Mouse (Mus musculus): ENCODE measurements at regions not wholly inside any gene's neighbourhood (a gene's known extent, or its start where the extent isn't known, plus 50 kb on each side); places are given as distances from the start of the nearest gene placed in this dataset.
A peak's percentile ranks its signal among the peaks of the same experiment; 100 is the strongest.

- no peak for DNase-seq
These were observed 136.9 kb downstream of the Tle3 start for GRCm38 (mm10) chr9:61509091-61509490.

- DNase-seq, result no peak
These were observed 128.7 kb downstream of the Tle3 start for GRCm38 (mm10) chr9:61500851-61501250.

- DNase-seq, result no peak
These were observed 120.7 kb downstream of the Tle3 start for GRCm38 (mm10) chr9:61492896-61493295.

DNA sequence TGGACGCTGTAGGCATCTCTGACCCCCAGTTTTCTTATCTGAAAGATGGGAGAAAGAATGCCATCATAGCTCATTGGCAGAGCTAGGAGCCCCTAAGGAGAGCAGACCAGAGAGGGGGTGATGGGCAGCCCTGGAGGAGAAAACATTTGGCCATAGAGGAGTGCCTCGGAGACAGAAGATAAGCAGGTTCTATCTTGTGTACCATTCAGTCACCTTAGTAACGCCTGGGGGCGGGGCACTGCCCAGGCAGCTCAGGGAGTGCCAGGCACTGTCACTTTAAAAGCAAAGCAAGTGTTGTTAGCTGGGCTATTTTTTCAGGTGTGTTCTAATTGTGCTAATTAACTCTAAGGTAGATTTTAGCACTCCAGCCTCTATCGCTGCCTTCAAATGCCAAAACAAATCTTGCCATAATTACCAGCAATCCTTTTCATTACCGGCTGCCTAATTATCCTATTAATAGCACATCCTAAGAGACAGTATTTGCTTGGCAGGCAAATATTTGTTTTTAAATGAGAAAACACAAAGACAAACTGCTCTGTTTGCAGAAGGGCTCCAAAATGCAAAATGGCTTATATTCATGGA, 119.1 kb downstream of the Tle3 start:
- DNase-seq, result no peak

- peak; percentile 70 for DNase-seq
These were observed 117.8 kb downstream of the Tle3 start for GRCm38 (mm10) chr9:61489983-61490382.

DNA sequence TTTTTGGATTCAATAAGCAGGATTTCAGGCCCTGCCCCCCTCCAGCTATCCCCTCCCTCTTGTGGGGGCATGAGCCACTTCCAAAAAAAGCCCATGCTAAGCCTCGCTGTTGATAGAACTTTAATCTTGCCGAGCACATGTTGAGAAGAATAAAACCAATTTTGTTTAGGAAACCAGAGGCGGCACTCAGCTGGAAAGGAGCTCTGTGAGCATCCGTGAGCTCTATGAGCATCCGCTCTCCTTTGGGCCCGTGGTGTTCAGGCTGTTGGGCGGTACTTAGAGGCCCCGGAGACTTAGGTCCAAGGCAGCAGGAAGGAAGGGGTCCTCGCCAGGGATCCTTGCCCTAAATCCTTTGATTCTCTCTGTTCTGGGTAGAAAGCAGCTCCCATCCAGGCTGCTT, 117.0 kb downstream of the Tle3 start:
- DNase-seq, result no peak

DNA sequence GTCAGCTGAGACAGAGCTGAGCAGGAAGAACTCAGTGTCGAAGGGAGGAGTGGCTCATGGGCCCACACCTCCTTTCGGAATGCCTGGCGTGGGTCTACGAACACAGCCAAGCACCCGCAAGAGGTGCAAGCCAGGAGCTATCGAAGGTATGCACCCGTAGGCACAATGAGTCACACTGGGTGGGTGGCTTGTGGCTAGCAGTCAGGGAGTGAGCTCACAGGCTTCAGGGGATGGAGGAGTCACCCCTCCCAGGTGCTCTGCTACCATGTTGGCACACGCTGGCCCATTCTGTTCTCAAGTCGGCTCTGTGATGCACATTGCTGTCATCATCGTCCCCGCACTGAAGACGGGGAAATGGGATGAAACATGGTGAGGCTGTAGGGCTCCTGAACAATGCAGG, 115.7 kb downstream of the Tle3 start:
- no peak for DNase-seq

- no peak for DNase-seq
These were observed 115.0 kb downstream of the Tle3 start for GRCm38 (mm10) chr9:61487146-61487545.

GRCm38 (mm10) chr9:61484391-61484790, 112.2 kb downstream of the Tle3 start:
- peak; percentile 25 for DNase-seq

- peak; percentile 53 for DNase-seq
These were observed 107.5 kb downstream of the Tle3 start for GRCm38 (mm10) chr9:61479626-61480025.

DNA sequence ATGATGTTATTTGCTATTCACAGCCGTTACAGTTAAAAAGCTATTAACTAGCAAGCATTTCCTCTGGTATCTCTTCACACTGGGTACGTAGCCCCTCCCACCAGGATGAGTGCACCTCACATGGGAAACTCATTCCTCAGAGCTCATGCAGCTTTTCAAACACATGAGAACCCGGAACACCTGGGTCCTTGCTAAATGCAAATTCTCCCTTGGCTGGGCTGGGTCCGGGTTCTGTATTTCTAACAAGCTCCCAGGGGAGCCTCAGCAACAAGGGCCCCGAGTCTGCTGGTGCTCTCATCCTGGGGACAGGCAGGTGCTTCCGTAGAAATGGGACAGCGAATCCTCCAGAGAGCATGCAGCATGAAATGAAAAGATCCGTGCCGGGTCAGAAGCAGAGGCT, 106.7 kb downstream of the Tle3 start:
- DNase-seq, result no peak

- no peak for DNase-seq
These were observed 104.2 kb downstream of the Tle3 start for GRCm38 (mm10) chr9:61476351-61476750.

GRCm38 (mm10) chr9:61470815-61471505, 98.8 kb downstream of the Tle3 start:
- peak; percentile 82 for DNase-seq

GRCm38 (mm10) chr9:61468897-61469509, 96.8 kb downstream of the Tle3 start:
- no peak for DNase-seq

GRCm38 (mm10) chr9:61468368-61468848, 96.2 kb downstream of the Tle3 start:
- no peak for DNase-seq

Data from adrenal gland, adult 2 months (tissue).